ENCODE assay signal across 8 mouse cellular contexts in genomic region chr17:24935666-24936065, GRCm38 (mm10). TPM values are rescaled to one million over a fixed set of nuclear protein-coding genes. Genes with fewer than 3 reads are reported as not detected.
DNase-seq lines count a peak whose midpoint lies in the region; ATAC-seq and TF ChIP-seq lines count a peak whose summit lies in the region.

No protein-coding gene starts in this region.

- no peak for TF ChIP-seq CTCF in olfactory bulb, adult 2 months (IDR thresholded peaks at IDR 0.05; ENCODE audit: insufficient read depth, low read depth, low read length)

- no peak for ATAC-seq in lung, embryonic 15.5 days (ENCODE audit: borderline replicate concordance, extremely low read depth, low FRiP score, low TSS enrichment)
- 0 out of 2 replicates have a peak, but pooled peaks have one; percentile 2 for ATAC-seq in erythroblast, adult 5-6 weeks (replicated peaks; ENCODE audit: low FRiP score, poor library complexity, severe bottlenecking)
- ATAC-seq in limb, embryonic 11.5 days (ENCODE audit: insufficient number of reproducible peaks, low FRiP score, low TSS enrichment, low read depth): no peak

- peak overlapping the region; percentile 69 for H3K4me2 ChIP-seq in lung, embryonic 15.5 days
- H3K4me2 ChIP-seq in limb, embryonic 11.5 days (ENCODE audit: low read depth, severe bottlenecking): peak overlapping the region; percentile 69

- peaks cover 3% of the 10 kb centered on the region; the same call in 1 of the 2 replicates for H3K36me3 ChIP-seq in lung, embryonic 15.5 days
- H3K36me3 ChIP-seq in limb, embryonic 11.5 days (ENCODE audit: control insufficient read depth, insufficient read depth, low read length): no peaks in the 10 kb centered on the region

- no peak overlapping the region for H3K27ac ChIP-seq in lung, embryonic 15.5 days
- H3K27ac ChIP-seq in limb, embryonic 11.5 days (replicated peaks; ENCODE audit: low read depth, low read length): no peak overlapping the region
- no peak overlapping the region for H3K27ac ChIP-seq in olfactory bulb, adult 2 months (ENCODE audit: insufficient read depth, low read depth, low read length)

- TF ChIP-seq POLR2A in olfactory bulb, adult 2 months (IDR thresholded peaks at IDR 0.05; ENCODE audit: insufficient read depth, low read depth, low read length): no peak

- no peaks in the 10 kb centered on the region for H3K27me3 ChIP-seq in lung, embryonic 15.5 days
- no peaks in the 10 kb centered on the region for H3K27me3 ChIP-seq in limb, embryonic 11.5 days (ENCODE audit: control insufficient read depth, insufficient read depth, low read length)

- DNase-seq in lung, postnatal 36 days: no peak
- no peak for DNase-seq in limb, embryonic 11.5 days (ENCODE audit: low spot score)
- no peak for DNase-seq in layer of hippocampus, adult 8-10 months (ENCODE audit: low spot score in 2 of 2)
- DNase-seq in frontal cortex, postnatal 14 days (ENCODE audit: low spot score in 2 of 2): no peak
- DNase-seq in thymus, adult 18-20 months: no peak

- H3K9me3 ChIP-seq in lung, embryonic 15.5 days: no peaks in the 10 kb centered on the region
- no peaks in the 10 kb centered on the region for H3K9me3 ChIP-seq in limb, embryonic 11.5 days (ENCODE audit: control insufficient read depth, low read length)

- peak overlapping the region; percentile 97 for H3K4me3 ChIP-seq in lung, embryonic 15.5 days
- H3K4me3 ChIP-seq in limb, embryonic 11.5 days (ENCODE audit: low read depth, low read length): peak overlapping the region; percentile 93
- H3K4me3 ChIP-seq in olfactory bulb, adult 2 months (ENCODE audit: insufficient read depth, low read depth, low read length): peak overlapping the region; percentile 41

- H3K9ac ChIP-seq in lung, embryonic 15.5 days: peak overlapping the region; percentile 89
- peak overlapping the region; percentile 0; the same call in 1 of the 2 replicates for H3K9ac ChIP-seq in limb, embryonic 11.5 days (ENCODE audit: low read length)

- H3K4me1 ChIP-seq in lung, embryonic 15.5 days: peaks cover 19% of the 10 kb centered on the region
- H3K4me1 ChIP-seq in limb, embryonic 11.5 days (ENCODE audit: control insufficient read depth, insufficient read depth, low read length): peaks cover 8% of the 10 kb centered on the region
- H3K4me1 ChIP-seq in olfactory bulb, adult 2 months (ENCODE audit: control insufficient read depth, insufficient read depth, low read length): peaks cover 5% of the 10 kb centered on the region; the same call in 1 of the 2 replicates

RNA-seq across cellular contexts. Expression of gene Mapk8ip3, which starts 1.1 kb away (rescaled TPM):
- polyA plus RNA-seq in lung, embryonic 15.5 days (2015; fragmentation: Nextera tagmentation; extraction: Ambion mirVana): 24.0 and 27.6 TPM in 2 replicates
- 42.7 and 48.3 TPM in 2 replicates for total RNA-seq in erythroblast, adult 5-6 weeks (2015; ENCODE audit: low replicate concordance)
- 109 and 222 TPM in 2 replicates for total RNA-seq in erythroblast, adult 5-6 weeks (2017; ENCODE audit: low replicate concordance)
- 31.0 and 32.0 TPM in 2 replicates for polyA plus RNA-seq in limb, embryonic 11.5 days (2014; fragmentation: Nextera tagmentation; extraction: Ambion mirVana)
- 307 TPM in 1 of 2 replicates, not detected in the other for polyA plus RNA-seq in olfactory bulb, adult 2 months (2012; ENCODE audit: insufficient read depth, insufficient read length, low replicate concordance, missing spikeins)
- 100 to 1,000 TPM; 384 to 435 (median 406) TPM for total RNA-seq in layer of hippocampus, adult 8-10 months (2022)

RNA-seq across cellular contexts. Expression of gene Jpt2, which starts 24.8 kb away (rescaled TPM):
- 186 and 189 TPM in 2 replicates for polyA plus RNA-seq in lung, embryonic 15.5 days (2015; fragmentation: Nextera tagmentation; extraction: Ambion mirVana)
- total RNA-seq in erythroblast, adult 5-6 weeks (2015; ENCODE audit: low replicate concordance): 20.8 and 28.6 TPM in 2 replicates
- total RNA-seq in erythroblast, adult 5-6 weeks (2017; ENCODE audit: low replicate concordance): 22.9 and 40.1 TPM in 2 replicates
- 201 and 259 TPM in 2 replicates for polyA plus RNA-seq in limb, embryonic 11.5 days (2014; fragmentation: Nextera tagmentation; extraction: Ambion mirVana)
- not detected in 2 replicates for polyA plus RNA-seq in olfactory bulb, adult 2 months (2012; ENCODE audit: insufficient read depth, insufficient read length, low replicate concordance, missing spikeins)
- total RNA-seq in layer of hippocampus, adult 8-10 months (2022): 1 to 10 TPM; 5.5 to 8.8 (median 7.9) TPM

RNA-seq across cellular contexts. Expression of gene Nme3, which starts 39.4 kb away (rescaled TPM):
- 67.1 and 78.5 TPM in 2 replicates for polyA plus RNA-seq in lung, embryonic 15.5 days (2015; fragmentation: Nextera tagmentation; extraction: Ambion mirVana)
- 15.0 and 18.3 TPM in 2 replicates for total RNA-seq in erythroblast, adult 5-6 weeks (2015; ENCODE audit: low replicate concordance)
- total RNA-seq in erythroblast, adult 5-6 weeks (2017; ENCODE audit: low replicate concordance): 29.1 and 32.2 TPM in 2 replicates
- 51.5 and 53.0 TPM in 2 replicates for polyA plus RNA-seq in limb, embryonic 11.5 days (2014; fragmentation: Nextera tagmentation; extraction: Ambion mirVana)
- polyA plus RNA-seq in olfactory bulb, adult 2 months (2012; ENCODE audit: insufficient read depth, insufficient read length, low replicate concordance, missing spikeins): not detected in 2 replicates
- total RNA-seq in layer of hippocampus, adult 8-10 months (2022): 10 to 100 TPM; 50.9 to 64.2 (median 51.9) TPM

RNA-seq across cellular contexts. Expression of gene Mrps34, which starts 40.8 kb away (rescaled TPM):
- polyA plus RNA-seq in lung, embryonic 15.5 days (2015; fragmentation: Nextera tagmentation; extraction: Ambion mirVana): 89.0 and 92.0 TPM in 2 replicates
- 4.8 and 7.1 TPM in 2 replicates for total RNA-seq in erythroblast, adult 5-6 weeks (2015; ENCODE audit: low replicate concordance)
- total RNA-seq in erythroblast, adult 5-6 weeks (2017; ENCODE audit: low replicate concordance): 2.0 and 5.0 TPM in 2 replicates
- 82.3 and 84.8 TPM in 2 replicates for polyA plus RNA-seq in limb, embryonic 11.5 days (2014; fragmentation: Nextera tagmentation; extraction: Ambion mirVana)
- not detected in 2 replicates for polyA plus RNA-seq in olfactory bulb, adult 2 months (2012; ENCODE audit: insufficient read depth, insufficient read length, low replicate concordance, missing spikeins)
- total RNA-seq in layer of hippocampus, adult 8-10 months (2022): 10 to 100 TPM; 63.3 to 78.7 (median 73.4) TPM

RNA-seq across cellular contexts. Expression of gene Eme2, which starts 40.8 kb away (rescaled TPM):
- 28.5 and 30.4 TPM in 2 replicates for polyA plus RNA-seq in lung, embryonic 15.5 days (2015; fragmentation: Nextera tagmentation; extraction: Ambion mirVana)
- 7.1 and 8.6 TPM in 2 replicates for total RNA-seq in erythroblast, adult 5-6 weeks (2015; ENCODE audit: low replicate concordance)
- total RNA-seq in erythroblast, adult 5-6 weeks (2017; ENCODE audit: low replicate concordance): 10.9 and 12.4 TPM in 2 replicates
- 20.5 and 20.8 TPM in 2 replicates for polyA plus RNA-seq in limb, embryonic 11.5 days (2014; fragmentation: Nextera tagmentation; extraction: Ambion mirVana)
- not detected in 2 replicates for polyA plus RNA-seq in olfactory bulb, adult 2 months (2012; ENCODE audit: insufficient read depth, insufficient read length, low replicate concordance, missing spikeins)
- total RNA-seq in layer of hippocampus, adult 8-10 months (2022): 10 to 100 TPM; 54.6 to 64.3 (median 62.0) TPM

Comparison
In these comparisons a context has a peak if more than half of its experiments do, and no peak if none do; other contexts are left out.
1. H3K4me3 ChIP-seq: peak in every context shown above with its lines; median percentile 97 in lung, embryonic 15.5 days; 93 in limb, embryonic 11.5 days; 41 in olfactory bulb, adult 2 months.
2. RNA of gene Jpt2, which starts 24.8 kb away (polyA plus RNA-seq): 201 to 259 TPM in limb, embryonic 11.5 days and 186 to 189 TPM in lung, embryonic 15.5 days; not detected in olfactory bulb, adult 2 months; every median in the first group is over 100 times any median in the second.
3. RNA of gene Nme3, which starts 39.4 kb away (polyA plus RNA-seq): 67.1 to 78.5 TPM in lung, embryonic 15.5 days and 51.5 to 53.0 TPM in limb, embryonic 11.5 days; not detected in olfactory bulb, adult 2 months; every median in the first group is over 10 times any median in the second.